Mouse (Mus musculus) neural tube, embryonic 15.5 days (tissue): ENCODE data around the gene Dcp1b. TPM values are rescaled to one million over a fixed set of nuclear protein-coding genes. Genes with fewer than 3 reads are reported as not detected.
"Not testable (repeated sequence)": the region's sequence is repeated elsewhere in the genome, so short reads cannot be mapped to it uniquely, and the experiment has no call there.

ENCODE experiments used
- ATAC-seq: fragments of 200-750 bp; cut with Nextera tagmentation; 2 replicates; pipeline ENCODE4 v1.8.0; 2017; ENCODE audit warnings: mild to moderate bottlenecking, moderate TSS enrichment, moderate library complexity; ENCODE audit not compliant: low FRiP score
- H3K27ac ChIP-seq: fragments of 300-500 bp; sonication (generic); replicated peaks from 2 replicates; pipeline ENCODE4 v1.5.1; 2015; ENCODE audit warnings: mild to moderate bottlenecking, inconsistent platforms
- H3K27me3 ChIP-seq: fragments of 300-500 bp; sonication (generic); replicated peaks from 2 replicates; pipeline ENCODE4 v1.6.1; 2015; ENCODE audit warnings: inconsistent platforms
- H3K36me3 ChIP-seq: fragments of 300-500 bp; sonication (generic); 2 replicates; pipeline ENCODE4 v1.6.1; 2015; ENCODE audit warnings: inconsistent platforms
- H3K4me1 ChIP-seq: fragments of 300-500 bp; sonication (generic); 2 replicates; pipeline ENCODE4 v1.6.1; 2015; ENCODE audit warnings: inconsistent platforms
- H3K4me2 ChIP-seq: fragments of 300-500 bp; sonication (generic); 2 replicates; pipeline ENCODE4 v1.6.1; 2015; ENCODE audit warnings: inconsistent platforms, mild to moderate bottlenecking, moderate library complexity
- H3K4me3 ChIP-seq: fragments of 300-500 bp; sonication (generic); replicated peaks from 2 replicates; pipeline ENCODE4 v1.5.1; 2015; ENCODE audit warnings: mild to moderate bottlenecking, inconsistent platforms
- H3K9ac ChIP-seq: fragments of 300-500 bp; sonication (generic); replicated peaks from 2 replicates; pipeline ENCODE4 v1.6.1; 2015; ENCODE audit warnings: mild to moderate bottlenecking, inconsistent platforms
- H3K9me3 ChIP-seq: fragments of 300-500 bp; sonication (generic); replicated peaks from 2 replicates; pipeline ENCODE4 v1.6.1; 2016; ENCODE audit warnings: inconsistent platforms
- WGBS: fragments of 180-500 bp; shearing (Covaris S2); methylation state at CpG from one replicate; pipeline ENCODE4 v1.1.7; 2015; ENCODE audit warnings: mixed read lengths; 5-methylcytosine and 5-hydroxymethylcytosine counted together
- polyA plus RNA-seq: library from polyadenylated mRNA; unstranded; fragments of >200 nt; fragmentation: Nextera tagmentation; extraction: Ambion mirVana; gene quantifications from 2 replicates; pipeline ENCODE4 v1.2.1, GENCODE M21; 2015

Gene Dcp1b
- polyA plus RNA-seq, 1 experiment from 2014 or later: 11.3 TPM

- no peak for ATAC-seq
- WGBS: 78% methylated on average over 17 of the region's 17 CpGs
- Histone ChIP-seq H3K4me1 (peaks cover 14% of the 10 kb centered on the region), H3K4me2 (no peak within 1 kb of the TSS), H3K9me3 (no peaks in the 10 kb centered on the region), H3K27me3 (no peaks in the 10 kb centered on the region), H3K9ac (no peak within 1 kb of the TSS), H3K27ac (no peak within 1 kb of the TSS), H3K36me3 (peaks cover 28% of the 10 kb centered on the region), H3K4me3 (no peak within 1 kb of the TSS)
These were observed 21.6 kb downstream of the Dcp1b start, which contains the start of gene Cacna1c for GRCm38 (mm10) chr6:119196382-119197305. TSS of gene Cacna1c (minus strand) at chr6:119196418.

DNA sequence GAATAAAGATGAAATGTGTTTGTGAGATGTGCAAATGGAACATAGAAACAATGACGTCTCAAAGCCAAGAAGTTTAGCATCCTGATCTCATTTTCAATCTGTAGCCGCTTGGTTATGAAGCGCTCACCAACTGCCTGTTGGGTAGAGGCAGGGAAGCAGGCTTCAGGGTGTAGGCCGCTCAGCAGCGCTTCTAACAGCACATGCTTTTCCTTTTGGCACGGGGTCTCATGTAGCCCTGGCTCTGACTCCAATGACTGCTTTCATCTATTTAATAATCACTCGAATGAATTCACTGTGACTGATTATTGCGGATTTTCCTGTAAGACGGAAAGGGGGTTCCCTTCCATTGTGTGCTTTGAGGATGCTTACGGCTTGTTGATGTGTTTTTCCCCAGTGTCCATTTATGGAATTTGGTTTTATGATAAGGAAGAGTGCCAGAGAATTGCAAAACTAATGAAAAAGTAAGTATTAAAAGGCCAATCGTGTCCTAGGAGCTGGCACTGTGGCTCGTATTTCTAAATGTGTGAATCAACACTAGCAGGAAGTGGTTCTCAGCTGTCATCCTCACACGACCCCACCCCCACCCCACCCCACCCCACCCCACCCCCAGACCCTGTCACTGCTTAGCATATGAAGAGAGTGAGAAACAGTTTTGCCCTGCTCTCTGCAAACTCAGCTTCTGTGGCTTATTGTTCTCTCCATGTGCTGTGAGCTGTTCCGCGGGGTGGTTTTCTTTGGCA, 23.7 kb downstream of the Dcp1b start:
- H3K27ac ChIP-seq: no peak overlapping the region; the same call in 1 of the 2 replicates
- H3K9ac ChIP-seq: no peak overlapping the region
- H3K36me3 ChIP-seq: peaks cover 16% of the 10 kb centered on the region
- H3K4me2 ChIP-seq: no peak overlapping the region
- H3K4me1 ChIP-seq: peaks cover 14% of the 10 kb centered on the region
- H3K4me3 ChIP-seq: no peak overlapping the region
- no peaks in the 10 kb centered on the region for H3K27me3 ChIP-seq
- WGBS: 31% methylated on average over 15 of the region's 15 CpGs
- no peak for ATAC-seq
- no peaks in the 10 kb centered on the region for H3K9me3 ChIP-seq

DNA sequence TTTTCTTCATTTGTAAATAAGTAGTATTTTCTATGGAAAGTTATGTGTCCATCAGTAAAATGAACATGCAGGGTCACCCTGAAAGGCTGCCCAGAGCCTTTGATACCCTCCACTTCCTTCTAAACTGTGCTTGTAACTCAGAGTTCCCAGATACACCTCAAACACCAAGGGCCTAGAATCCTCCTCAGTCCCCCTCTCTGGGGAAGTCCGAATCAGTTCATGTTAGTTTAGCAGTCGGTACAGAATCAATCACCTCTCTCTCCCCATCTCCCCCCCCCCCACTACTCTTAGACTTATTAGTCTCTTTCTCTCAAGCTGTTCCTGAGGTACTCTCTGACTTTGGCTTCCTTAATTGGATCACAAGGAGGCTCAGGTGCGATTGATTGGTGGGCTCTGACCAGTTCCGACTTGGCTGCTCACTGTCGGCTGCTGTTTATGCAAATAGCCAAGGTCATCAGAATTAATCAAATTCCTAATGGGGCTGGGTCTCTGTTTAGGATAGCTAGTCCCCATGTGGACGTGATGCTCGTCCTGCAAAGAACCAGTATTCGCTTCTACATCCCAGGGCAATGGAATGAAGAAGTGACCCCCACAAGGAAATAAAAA, 24.3 kb downstream of the Dcp1b start:
- Histone ChIP-seq H3K9me3 (no peaks in the 10 kb centered on the region), H3K9ac (no peak overlapping the region), H3K27me3 (no peaks in the 10 kb centered on the region), H3K4me2 (no peak overlapping the region), H3K27ac (no peak overlapping the region), H3K4me3 (no peak overlapping the region), H3K4me1 (peaks cover 14% of the 10 kb centered on the region), H3K36me3 (peaks cover 12% of the 10 kb centered on the region)
- no peak for ATAC-seq
- WGBS: 27% methylated on average over 8 of the region's 8 CpGs

- Histone ChIP-seq H3K27ac (no peak overlapping the region), H3K9me3 (no peaks in the 10 kb centered on the region), H3K4me2 (no peak overlapping the region), H3K9ac (no peak overlapping the region), H3K4me3 (no peak overlapping the region), H3K4me1 (peaks cover 14% of the 10 kb centered on the region), H3K36me3 (peaks cover 12% of the 10 kb centered on the region), H3K27me3 (no peaks in the 10 kb centered on the region)
- WGBS: 84% methylated on average over 5 of the region's 5 CpGs
- no peak for ATAC-seq
These were observed 25.3 kb downstream of the Dcp1b start for GRCm38 (mm10) chr6:119200362-119200761.

DNA sequence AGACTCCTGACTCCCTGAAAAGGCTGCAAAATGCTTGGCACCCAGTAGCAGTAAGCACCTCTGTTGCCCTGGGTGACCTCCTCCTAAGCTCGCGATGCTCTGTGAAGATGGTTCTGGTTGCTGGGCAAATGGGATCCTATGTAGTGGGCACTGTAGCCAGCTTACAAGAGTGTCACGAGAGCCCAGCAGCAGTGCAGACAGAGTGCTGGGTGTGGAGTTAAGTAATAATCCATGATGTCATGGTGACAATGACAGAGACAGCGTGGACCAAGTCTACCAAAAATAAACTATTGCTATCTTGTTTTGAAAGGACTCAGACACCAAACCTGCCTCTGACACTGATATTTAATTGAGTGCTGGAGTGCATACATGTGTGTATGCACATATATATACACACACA, 26.5 kb downstream of the Dcp1b start:
- H3K4me3 ChIP-seq: no peak overlapping the region
- 92% methylated on average over 4 of the region's 4 CpGs for WGBS
- peaks cover 14% of the 10 kb centered on the region for H3K4me1 ChIP-seq
- no peak overlapping the region for H3K4me2 ChIP-seq
- H3K36me3 ChIP-seq: peaks cover 7% of the 10 kb centered on the region
- no peaks in the 10 kb centered on the region for H3K27me3 ChIP-seq
- no peak for ATAC-seq
- H3K27ac ChIP-seq: no peak overlapping the region
- H3K9ac ChIP-seq: no peak overlapping the region
- no peaks in the 10 kb centered on the region for H3K9me3 ChIP-seq

GRCm38 (mm10) chr6:119204286-119204685, 29.2 kb downstream of the Dcp1b start:
- Histone ChIP-seq H3K4me3 (no peak overlapping the region), H3K9me3 (no peaks in the 10 kb centered on the region), H3K4me2 (no peak overlapping the region), H3K27me3 (no peaks in the 10 kb centered on the region), H3K36me3 (peaks cover 7% of the 10 kb centered on the region), H3K9ac (no peak overlapping the region), H3K4me1 (peaks cover 4% of the 10 kb centered on the region; the same call in 1 of the 2 replicates), H3K27ac (no peak overlapping the region)
- 98% methylated on average over 7 of the region's 7 CpGs for WGBS
- no peak for ATAC-seq

DNA sequence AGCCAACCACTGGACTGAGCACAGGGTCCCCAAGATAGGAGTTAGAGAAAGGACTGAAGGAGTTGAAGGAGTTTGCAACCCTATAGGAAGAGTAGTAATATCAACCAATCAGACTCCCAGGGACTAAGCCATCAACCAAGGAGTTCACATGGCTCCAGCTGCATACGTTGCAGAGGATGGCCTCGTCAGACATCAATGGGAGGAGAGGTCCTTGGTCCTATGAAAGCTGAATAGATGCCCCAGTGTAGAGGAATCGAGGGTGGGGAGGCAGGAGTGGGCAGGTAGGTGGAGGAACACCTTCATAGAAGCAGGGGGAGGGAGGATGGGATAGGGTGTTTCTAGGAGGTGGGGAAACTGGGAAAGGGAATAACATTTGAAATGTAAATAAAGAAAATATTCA, 29.9 kb downstream of the Dcp1b start:
- no peak for ATAC-seq
- no peaks in the 10 kb centered on the region for H3K27me3 ChIP-seq
- no peaks in the 10 kb centered on the region for H3K9me3 ChIP-seq
- no peaks in the 10 kb centered on the region for H3K4me1 ChIP-seq
- no peak overlapping the region for H3K27ac ChIP-seq
- H3K36me3 ChIP-seq: peaks cover 7% of the 10 kb centered on the region
- no peak overlapping the region for H3K4me2 ChIP-seq
- no peak overlapping the region for H3K9ac ChIP-seq
- 72% methylated on average over 3 of the region's 3 CpGs for WGBS
- H3K4me3 ChIP-seq: no peak overlapping the region

- not testable (repeated sequence) for H3K9me3 ChIP-seq, H3K4me2 ChIP-seq, H3K9ac ChIP-seq, H3K4me1 ChIP-seq, H3K4me3 ChIP-seq, ATAC-seq, H3K36me3 ChIP-seq, H3K27ac ChIP-seq, H3K27me3 ChIP-seq
- 89% methylated on average over 7 of the region's 7 CpGs for WGBS
These were observed 31.0 kb downstream of the Dcp1b start for GRCm38 (mm10) chr6:119206006-119206405.

GRCm38 (mm10) chr6:119213375-119213774, 38.3 kb downstream of the Dcp1b start:
- Histone ChIP-seq H3K4me1 (peaks cover 9% of the 10 kb centered on the region), H3K9ac (no peak overlapping the region), H3K36me3 (peaks cover 32% of the 10 kb centered on the region), H3K4me3 (no peak overlapping the region), H3K9me3 (no peaks in the 10 kb centered on the region), H3K27ac (no peak overlapping the region), H3K4me2 (no peak overlapping the region), H3K27me3 (no peaks in the 10 kb centered on the region)
- ATAC-seq: no peak
- WGBS: 78% methylated on average over 5 of the region's 5 CpGs

DNA sequence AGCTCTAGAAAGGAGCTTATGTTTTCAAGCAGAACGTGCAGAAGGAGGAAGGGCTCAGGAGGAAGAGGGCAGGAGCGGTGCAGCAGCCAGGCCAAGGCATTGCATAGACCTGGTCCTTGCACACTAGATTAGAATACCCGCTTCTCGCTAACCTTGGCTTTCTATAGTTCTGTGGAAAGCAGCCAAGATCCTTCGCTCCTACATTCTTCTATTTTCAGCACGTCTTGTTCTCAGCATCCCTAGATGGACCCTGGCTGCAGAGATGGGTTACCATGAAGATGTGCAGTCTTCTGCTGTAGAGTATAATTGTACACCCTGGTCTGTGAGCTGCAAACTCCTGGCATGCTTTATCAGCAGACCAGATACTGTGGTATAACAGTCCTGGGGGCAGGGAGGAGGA, 39.1 kb downstream of the Dcp1b start:
- H3K27ac ChIP-seq: 0 out of 2 replicates have a peak overlapping the region, but pooled peaks have one; percentile 13
- no peak for ATAC-seq
- H3K4me2 ChIP-seq: no peak overlapping the region
- peaks cover 9% of the 10 kb centered on the region for H3K4me1 ChIP-seq
- 52% methylated on average over 6 of the region's 6 CpGs for WGBS
- no peaks in the 10 kb centered on the region for H3K9me3 ChIP-seq
- H3K36me3 ChIP-seq: peaks cover 32% of the 10 kb centered on the region
- H3K9ac ChIP-seq: no peak overlapping the region
- H3K27me3 ChIP-seq: no peaks in the 10 kb centered on the region
- no peak overlapping the region for H3K4me3 ChIP-seq

DNA sequence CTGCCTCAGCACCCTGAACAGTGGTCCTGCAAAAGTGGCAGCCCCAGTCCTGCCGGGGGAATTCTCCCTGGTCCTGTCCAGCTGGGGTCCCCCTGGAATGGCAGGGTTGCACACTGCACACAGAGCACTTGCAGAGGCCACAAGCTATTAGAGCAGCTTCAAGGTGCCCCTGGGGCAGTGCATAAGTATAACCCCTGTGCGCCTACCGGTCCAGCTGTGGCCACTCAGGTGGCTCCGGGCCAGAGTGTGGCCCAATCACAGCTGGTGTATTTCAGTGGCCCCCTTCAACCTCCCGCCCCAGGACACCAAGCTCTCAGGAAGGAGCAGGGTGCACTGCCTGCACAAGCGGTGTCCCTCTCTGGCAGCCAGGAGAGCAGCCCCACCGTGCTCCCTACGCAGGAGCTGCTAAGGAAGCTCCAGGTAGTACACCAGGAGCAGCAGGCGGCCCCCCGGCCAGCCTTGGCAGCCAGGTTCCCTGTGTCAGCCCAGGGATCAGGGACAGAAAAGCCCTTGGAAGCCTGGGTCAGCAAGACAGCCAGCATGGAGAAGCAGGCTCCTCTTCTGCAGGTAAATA, 40.1 kb downstream of the Dcp1b start:
- Histone ChIP-seq H3K4me3 (no peak overlapping the region), H3K9me3 (no peaks in the 10 kb centered on the region), H3K9ac (no peak overlapping the region), H3K4me2 (no peak overlapping the region), H3K27me3 (no peaks in the 10 kb centered on the region), H3K36me3 (peaks cover 32% of the 10 kb centered on the region), H3K27ac (0 out of 2 replicates have a peak overlapping the region, but pooled peaks have one; percentile 13), H3K4me1 (peaks cover 14% of the 10 kb centered on the region)
- ATAC-seq: no peak
- 89% methylated on average over 10 of the region's 10 CpGs for WGBS
